Mouse (Mus musculus) heart, embryonic 14.5 days (tissue): ENCODE measurements at regions not wholly inside any gene's neighbourhood (a gene's known extent, or its start where the extent isn't known, plus 50 kb on each side); places are given as distances from the start of the nearest gene placed in this dataset.

Source experiments
- ATAC-seq: fragments of 200-750 bp; cut with Nextera tagmentation; 2 replicates; pipeline ENCODE4 v1.8.0; 2017; ENCODE audit warnings: low read depth, moderate TSS enrichment; ENCODE audit not compliant: insufficient number of reproducible peaks, insufficient read depth, low FRiP score
- H3K27ac ChIP-seq, 2 experiments: fragments of 200-500 bp in 1 of 2; fragments of 300-500 bp in 1 of 2; sonication (generic) in 1 of 2; replicated peaks in 1 of 2; 2 replicates each; pipeline ENCODE4 v1.5.1; 2012 to 2014; ENCODE audit warnings: low read depth in 2 of 2, low read length in 2 of 2, control low read depth in 1 of 2, mild to moderate bottlenecking in 1 of 2, mixed read lengths in 1 of 2; ENCODE audit not compliant: control insufficient read depth in 1 of 2, insufficient read depth in 1 of 2
- H3K27me3 ChIP-seq: fragments of 300-500 bp; sonication (generic); 2 replicates; pipeline ENCODE4 v1.6.1; 2014; ENCODE audit warnings: mild to moderate bottlenecking, low read length, control low read depth; ENCODE audit not compliant: control insufficient read depth, insufficient read depth
- H3K36me3 ChIP-seq: fragments of 300-500 bp; sonication (generic); 2 replicates; pipeline ENCODE4 v1.6.1; 2014; ENCODE audit warnings: mild to moderate bottlenecking, control low read depth, low read length, mixed read lengths; ENCODE audit not compliant: control insufficient read depth, insufficient read depth
- H3K4me1 ChIP-seq, 2 experiments: fragments of 200-500 bp in 1 of 2; fragments of 300-500 bp in 1 of 2; sonication (generic) in 1 of 2; 2 replicates each; pipeline ENCODE4 v1.6.1; 2012 to 2014; ENCODE audit warnings: low read length in 2 of 2, control low read depth in 1 of 2, mixed read lengths in 1 of 2; ENCODE audit not compliant: control insufficient read depth in 2 of 2, insufficient read depth in 2 of 2
- H3K4me2 ChIP-seq: fragments of 300-500 bp; sonication (generic); 2 replicates; pipeline ENCODE4 v1.6.1; 2014; ENCODE audit warnings: mild to moderate bottlenecking, low read length
- H3K4me3 ChIP-seq, 2 experiments: fragments of 200-500 bp in 1 of 2; fragments of 300-500 bp in 1 of 2; sonication (generic) in 1 of 2; 2 replicates each; pipeline ENCODE4 v1.5.1; 2012 to 2014; ENCODE audit warnings: low read length in 2 of 2, mild to moderate bottlenecking in 2 of 2, control low read depth in 1 of 2, low read depth in 1 of 2, moderate library complexity in 1 of 2; ENCODE audit not compliant: control insufficient read depth in 1 of 2, insufficient read depth in 1 of 2
- H3K9ac ChIP-seq: fragments of 300-500 bp; sonication (generic); 2 replicates; pipeline ENCODE4 v1.6.1; 2014; ENCODE audit warnings: mild to moderate bottlenecking, low read length
- H3K9me3 ChIP-seq: fragments of 300-500 bp; sonication (generic); 2 replicates; pipeline ENCODE4 v1.6.1; 2016; ENCODE audit warnings: low read length, control low read depth; ENCODE audit not compliant: control insufficient read depth
- WGBS: fragments of 180-500 bp; shearing (Covaris S2); extraction: QIAGEN DNeasy Blood & Tissue Kit; methylation state at CpG from one replicate; pipeline ENCODE4 v1.1.7; 2014; 5-methylcytosine and 5-hydroxymethylcytosine counted together

GRCm38 (mm10) chr4:22998994-22999393, 510.8 kb upstream of the Pou3f2 start:
- Histone ChIP-seq H3K9me3 (no peaks in the 10 kb centered on the region), H3K27ac (no peak overlapping the region), H3K9ac (no peak overlapping the region), H3K4me3 (no peak overlapping the region), H3K36me3 (no peaks in the 10 kb centered on the region), H3K4me2 (no peak overlapping the region), H3K27me3 (no peaks in the 10 kb centered on the region), H3K4me1 (no peaks in the 10 kb centered on the region)
- 59% methylated on average over 4 of the region's 4 CpGs for WGBS
- ATAC-seq, result no peak

- Histone ChIP-seq H3K36me3 (no peaks in the 10 kb centered on the region), H3K4me3 (no peak overlapping the region), H3K4me1 (no peaks in the 10 kb centered on the region), H3K4me2 (no peak overlapping the region), H3K27ac (no peak overlapping the region), H3K9me3 (no peaks in the 10 kb centered on the region), H3K27me3 (no peaks in the 10 kb centered on the region), H3K9ac (no peak overlapping the region)
- 44% methylated on average over 4 of the region's 4 CpGs for WGBS
- ATAC-seq, result no peak
These were observed 509.2 kb upstream of the Pou3f2 start for GRCm38 (mm10) chr4:22997198-22997985.

- H3K9ac ChIP-seq, result no peak overlapping the region
- no peak for ATAC-seq
- H3K9me3 ChIP-seq, result no peaks in the 10 kb centered on the region
- no peaks in the 10 kb centered on the region for H3K27me3 ChIP-seq
- 69% methylated on average over 4 of the region's 4 CpGs for WGBS
- no peak overlapping the region for H3K27ac ChIP-seq
- no peak overlapping the region for H3K4me2 ChIP-seq
- H3K4me1 ChIP-seq, result no peaks in the 10 kb centered on the region
- H3K4me3 ChIP-seq, result no peak overlapping the region
- no peaks in the 10 kb centered on the region for H3K36me3 ChIP-seq
These were observed 498.8 kb upstream of the Pou3f2 start for GRCm38 (mm10) chr4:22986763-22987468.

GRCm38 (mm10) chr4:22973585-22974116, 485.5 kb upstream of the Pou3f2 start:
- Histone ChIP-seq H3K27ac (no peak overlapping the region), H3K9me3 (no peaks in the 10 kb centered on the region), H3K4me1 (no peaks in the 10 kb centered on the region), H3K4me2 (no peak overlapping the region), H3K27me3 (no peaks in the 10 kb centered on the region), H3K4me3 (no peak overlapping the region), H3K9ac (no peak overlapping the region), H3K36me3 (no peaks in the 10 kb centered on the region)
- no peak for ATAC-seq
- WGBS, result 40% methylated on average over 4 of the region's 4 CpGs

GRCm38 (mm10) chr4:22972784-22973584, 484.8 kb upstream of the Pou3f2 start:
- no peak overlapping the region for H3K9ac ChIP-seq
- no peaks in the 10 kb centered on the region for H3K9me3 ChIP-seq
- no peaks in the 10 kb centered on the region for H3K27me3 ChIP-seq
- no peak for ATAC-seq
- H3K4me1 ChIP-seq, result no peaks in the 10 kb centered on the region
- H3K27ac ChIP-seq, result no peak overlapping the region
- no peaks in the 10 kb centered on the region for H3K36me3 ChIP-seq
- 50% methylated on average over 11 of the region's 11 CpGs for WGBS
- no peak overlapping the region for H3K4me2 ChIP-seq
- no peak overlapping the region for H3K4me3 ChIP-seq

GRCm38 (mm10) chr4:22971127-22971526, 483.0 kb upstream of the Pou3f2 start:
- Histone ChIP-seq H3K27me3 (no peaks in the 10 kb centered on the region), H3K4me1 (no peaks in the 10 kb centered on the region), H3K4me2 (no peak overlapping the region), H3K9me3 (no peaks in the 10 kb centered on the region), H3K36me3 (no peaks in the 10 kb centered on the region), H3K9ac (no peak overlapping the region), H3K27ac (no peak overlapping the region), H3K4me3 (no peak overlapping the region)
- ATAC-seq, result no peak
- 67% methylated on average over 2 of the region's 2 CpGs for WGBS

- Histone ChIP-seq H3K27ac (no peak overlapping the region), H3K27me3 (no peaks in the 10 kb centered on the region), H3K4me1 (no peaks in the 10 kb centered on the region), H3K9ac (no peak overlapping the region), H3K36me3 (no peaks in the 10 kb centered on the region), H3K4me2 (no peak overlapping the region), H3K4me3 (no peak overlapping the region), H3K9me3 (no peaks in the 10 kb centered on the region)
- ATAC-seq, result no peak
- 36% methylated on average over 5 of the region's 5 CpGs for WGBS
These were observed 482.3 kb upstream of the Pou3f2 start for GRCm38 (mm10) chr4:22970495-22970894.
